Mouse (Mus musculus) olfactory bulb, adult 2 months (tissue): ENCODE measurements at regions not wholly inside any gene's neighbourhood (a gene's known extent, or its start where the extent isn't known, plus 50 kb on each side); places are given as distances from the start of the nearest gene placed in this dataset.

Experiments used
- H3K27ac ChIP-seq: fragments of 200-500 bp; 2 replicates; pipeline ENCODE4 v1.5.1; 2012; ENCODE audit warnings: low read depth, low read length; ENCODE audit not compliant: insufficient read depth
- H3K4me1 ChIP-seq: fragments of 200-500 bp; 2 replicates; pipeline ENCODE4 v1.6.1; 2012; ENCODE audit warnings: low read length; ENCODE audit not compliant: control insufficient read depth, insufficient read depth
- H3K4me3 ChIP-seq: fragments of 200-500 bp; 2 replicates; pipeline ENCODE4 v1.5.1; 2012; ENCODE audit warnings: mild to moderate bottlenecking, low read depth, low read length, moderate library complexity; ENCODE audit not compliant: insufficient read depth
- CTCF ChIP-seq: fragments of 200-500 bp; IDR thresholded peaks from 2 replicates; pipeline ENCODE4 v1.5.1; 2012; ENCODE audit warnings: low read depth, mild to moderate bottlenecking, low read length, moderate library complexity; ENCODE audit not compliant: insufficient read depth
- POLR2A ChIP-seq: fragments of 200-500 bp; IDR thresholded peaks from 2 replicates; pipeline ENCODE4 v1.6.1; 2012; ENCODE audit warnings: mild to moderate bottlenecking, low read depth, low read length, moderate library complexity; ENCODE audit not compliant: insufficient read depth
- WGBS: fragments of 180-500 bp; shearing (Covaris S2); methylation state at CpG from one replicate; pipeline ENCODE4 v1.1.7; 2018; 5-methylcytosine and 5-hydroxymethylcytosine counted together

GRCm38 (mm10) chr8:86316236-86316635 lies 264.2 kb downstream of the Abcc12 start:
- no peak overlapping the region for H3K4me3 ChIP-seq
- TF ChIP-seq CTCF (no peak), POLR2A (no peak)
- no peaks in the 10 kb centered on the region for H3K4me1 ChIP-seq
- no peak overlapping the region for H3K27ac ChIP-seq
- WGBS, result 83% methylated on average over 7 of the region's 7 CpGs

- TF ChIP-seq CTCF (no peak), POLR2A (no peak)
- Histone ChIP-seq H3K4me1 (no peaks in the 10 kb centered on the region), H3K4me3 (no peak overlapping the region), H3K27ac (no peak overlapping the region)
- 62% methylated on average over 2 of the region's 2 CpGs for WGBS
These were observed 271.0 kb downstream of the Abcc12 start for GRCm38 (mm10) chr8:86309460-86309859.

- TF ChIP-seq POLR2A (no peak), CTCF (no peak)
- Histone ChIP-seq H3K4me1 (no peaks in the 10 kb centered on the region), H3K4me3 (no peak overlapping the region), H3K27ac (no peak overlapping the region)
- 62% methylated on average over 3 of the region's 3 CpGs for WGBS
These were observed 273.1 kb downstream of the Abcc12 start for GRCm38 (mm10) chr8:86307339-86307738.

GRCm38 (mm10) chr8:86301885-86302509 lies 278.5 kb downstream of the Abcc12 start:
- H3K4me3 ChIP-seq, result no peak overlapping the region
- WGBS, result 64% methylated on average over 4 of the region's 4 CpGs
- no peak for TF ChIP-seq CTCF
- TF ChIP-seq POLR2A, result no peak
- H3K27ac ChIP-seq, result no peak overlapping the region
- no peaks in the 10 kb centered on the region for H3K4me1 ChIP-seq

- TF ChIP-seq CTCF (no peak), POLR2A (no peak)
- WGBS, result 38% methylated on average over 3 of the region's 3 CpGs
- Histone ChIP-seq H3K4me3 (no peak overlapping the region), H3K27ac (peak overlapping the region; percentile 69; the same call in 1 of the 2 replicates), H3K4me1 (no peaks in the 10 kb centered on the region)
These were observed 291.6 kb downstream of the Abcc12 start for GRCm38 (mm10) chr8:86288713-86289384.

GRCm38 (mm10) chr8:86282922-86283321 lies 297.6 kb downstream of the Abcc12 start:
- H3K27ac ChIP-seq, result no peak overlapping the region
- WGBS, result 51% methylated on average over 7 of the region's 7 CpGs
- peaks cover 14% of the 10 kb centered on the region for H3K4me1 ChIP-seq
- TF ChIP-seq POLR2A (no peak), CTCF (no peak)
- no peak overlapping the region for H3K4me3 ChIP-seq

GRCm38 (mm10) chr8:86280093-86280721 lies 300.3 kb downstream of the Abcc12 start:
- H3K27ac ChIP-seq, result peak overlapping the region; percentile 98
- WGBS, result 42% methylated on average over 18 of the region's 18 CpGs
- no peak for TF ChIP-seq POLR2A

GRCm38 (mm10) chr8:86275699-86276098 lies 304.8 kb downstream of the Abcc12 start:
- Histone ChIP-seq H3K27ac (peak overlapping the region; percentile 70), H3K4me1 (peaks cover 27% of the 10 kb centered on the region), H3K4me3 (no peak overlapping the region)
- TF ChIP-seq CTCF (no peak), POLR2A (no peak)
- 36% methylated on average over 4 of the region's 4 CpGs for WGBS

More at GRCm38 (mm10) chr8:86280093-86280721, 300.3 kb downstream of the Abcc12 start:
- peaks cover 21% of the 10 kb centered on the region for H3K4me1 ChIP-seq
- no peak overlapping the region for H3K4me3 ChIP-seq

GRCm38 (mm10) chr8:86273811-86274210 lies 306.7 kb downstream of the Abcc12 start:
- Histone ChIP-seq H3K4me3 (no peak overlapping the region), H3K4me1 (peaks cover 20% of the 10 kb centered on the region), H3K27ac (peak overlapping the region; percentile 79)
- no peak for TF ChIP-seq POLR2A
- TF ChIP-seq CTCF, result no peak
- WGBS, result 14% methylated on average over 3 of the region's 3 CpGs
